Comparison of ENCODE assay signal across 22 mouse cellular contexts in the genomic region with DNA sequence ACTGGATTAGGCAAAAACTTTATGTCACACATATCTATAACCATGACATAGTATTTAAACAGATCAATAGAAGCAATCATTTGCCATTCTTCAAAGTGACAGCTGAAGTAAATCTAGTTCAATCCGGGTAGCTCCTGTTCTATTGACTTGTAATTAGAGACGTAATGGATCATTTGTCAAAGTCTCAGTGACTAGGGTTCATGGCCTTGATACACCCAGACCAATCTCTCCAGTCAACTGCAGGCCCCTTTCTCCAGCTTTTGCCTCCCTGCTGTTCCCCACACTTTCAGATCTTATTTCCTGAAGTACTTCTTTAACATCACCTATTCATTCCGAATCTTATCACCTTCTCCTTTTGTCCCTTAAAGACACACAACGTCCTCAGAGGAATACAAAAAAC. TPM values are rescaled to one million over a fixed set of nuclear protein-coding genes. Genes with fewer than 3 reads are reported as not detected.
DNase-seq lines count a peak whose midpoint lies in the region; ATAC-seq lines count a peak whose summit lies in the region.
"Had no signal": no experiment of that assay in that cellular context is flagged by ENCODE, and none has a peak within 500 bp of the region (broad histone marks: within the 10 kb centered on the region; RNA-seq: fewer than 3 reads in every experiment).

No protein-coding gene starts in this region.

- H3K4me1 ChIP-seq in neural tube, embryonic 11.5 days (ENCODE audit: control insufficient read depth, insufficient read depth, low read length) = no peaks in the 10 kb centered on the region; the same call in 1 of the 2 replicates
- H3K4me1 ChIP-seq in neural tube, embryonic 15.5 days = peaks cover 2% of the 10 kb centered on the region; the same call in 1 of the 2 replicates

- no peak overlapping the region for H3K4me3 ChIP-seq in neural tube, embryonic 11.5 days (ENCODE audit: low read depth, low read length)
- H3K4me3 ChIP-seq in neural tube, embryonic 15.5 days (replicated peaks) = no peak overlapping the region
- H3K4me3 ChIP-seq: embryonic facial prominence, embryonic 10.5 days; forebrain, embryonic 13.5 days; gastrocnemius, adult 2 months; heart, embryonic 15.5 days; hindbrain, embryonic 15.5 days had no signal

- ATAC-seq in neural tube, embryonic 11.5 days (ENCODE audit: insufficient read depth, low FRiP score, low TSS enrichment) = peak; percentile 63
- no peak for ATAC-seq in neural tube, embryonic 15.5 days (ENCODE audit: low FRiP score)
- ATAC-seq: forebrain, embryonic 13.5 days; intestine, embryonic 16.5 days had no signal

- no peaks in the 10 kb centered on the region for H3K27me3 ChIP-seq in neural tube, embryonic 11.5 days (ENCODE audit: control insufficient read depth, insufficient read depth, low read length)
- no peaks in the 10 kb centered on the region for H3K27me3 ChIP-seq in neural tube, embryonic 15.5 days (replicated peaks)
- H3K27me3 ChIP-seq: forebrain, embryonic 13.5 days; heart, embryonic 15.5 days; hindbrain, embryonic 15.5 days had no signal

- no peak overlapping the region for H3K4me2 ChIP-seq in neural tube, embryonic 11.5 days (ENCODE audit: low read depth)
- no peak overlapping the region for H3K4me2 ChIP-seq in neural tube, embryonic 15.5 days
- H3K4me2 ChIP-seq: forebrain, embryonic 13.5 days; heart, embryonic 11.5 days; heart, embryonic 15.5 days; hindbrain, embryonic 15.5 days had no signal

- no peak overlapping the region for H3K27ac ChIP-seq in neural tube, embryonic 11.5 days (ENCODE audit: low read depth, low read length)
- H3K27ac ChIP-seq in neural tube, embryonic 15.5 days (replicated peaks) = no peak overlapping the region
- H3K27ac ChIP-seq: embryonic facial prominence, embryonic 10.5 days; forebrain, embryonic 13.5 days; gastrocnemius, adult 2 months; heart, embryonic 15.5 days; hindbrain, embryonic 15.5 days had no signal

- no peak overlapping the region for H3K9ac ChIP-seq in neural tube, embryonic 11.5 days (ENCODE audit: low read length)
- H3K9ac ChIP-seq in neural tube, embryonic 15.5 days (replicated peaks) = no peak overlapping the region
- H3K9ac ChIP-seq: forebrain, embryonic 13.5 days; heart, embryonic 15.5 days; hindbrain, embryonic 15.5 days had no signal

- no peaks in the 10 kb centered on the region for H3K9me3 ChIP-seq in neural tube, embryonic 11.5 days (ENCODE audit: control insufficient read depth, low read length)
- no peaks in the 10 kb centered on the region for H3K9me3 ChIP-seq in neural tube, embryonic 15.5 days (replicated peaks)
- H3K9me3 ChIP-seq: embryonic facial prominence, embryonic 10.5 days; forebrain, embryonic 13.5 days; heart, embryonic 15.5 days; hindbrain, embryonic 15.5 days had no signal

- peak; percentile 17 for DNase-seq in neural tube, embryonic 11.5 days (ENCODE audit: low spot score)
- DNase-seq in WW6 (ENCODE audit: low read depth, low spot score) = peak; percentile 38
- DNase-seq in embryo, embryonic 11 days = peak; percentile 22
- no peak for DNase-seq in Muller cell, postnatal 12 days (ENCODE audit: inconsistent ontology term)
- DNase-seq in gastrocnemius, postnatal 10 days = no peak
- DNase-seq in left cerebral cortex, adult 9 months (ENCODE audit: low spot score in 2 of 2) = no peak
- DNase-seq: adrenal gland, adult 2 months; adrenal gland, postnatal 25 days; cerebellum, adult 18-20 months; cerebellum, adult 9-11 months; gastrocnemius, adult 2 months; gastrocnemius, postnatal 36 days; heart, adult 11 months; heart, postnatal 14 days had no signal

- no peaks in the 10 kb centered on the region for H3K36me3 ChIP-seq in neural tube, embryonic 11.5 days (ENCODE audit: control insufficient read depth, insufficient read depth, low read length)
- H3K36me3 ChIP-seq in neural tube, embryonic 15.5 days = no peaks in the 10 kb centered on the region
- H3K36me3 ChIP-seq: embryonic facial prominence, embryonic 10.5 days; heart, embryonic 15.5 days; hindbrain, embryonic 15.5 days had no signal

- WGBS in neural tube, embryonic 11.5 days = 21% methylated on average over 4 of the region's 4 CpGs
- 24% methylated on average over 4 of the region's 4 CpGs for WGBS in neural tube, embryonic 15.5 days

RNA-seq across cellular contexts. Expression of a gene that starts 56.8 kb away (rescaled TPM):
- 34.4 TPM in 2 replicates for polyA plus RNA-seq in neural tube, embryonic 11.5 days (2014; fragmentation: Nextera tagmentation; extraction: Ambion mirVana)
- 5.8 and 6.8 TPM in 2 replicates for polyA plus RNA-seq in neural tube, embryonic 15.5 days (2015; fragmentation: Nextera tagmentation; extraction: Ambion mirVana)
- under 1 TPM; 0.20 to 0.31 TPM for total RNA-seq in gastrocnemius, postnatal 10 days (2021)
- total RNA-seq: adrenal gland, adult 2 months; adrenal gland, postnatal 25 days; gastrocnemius, adult 2 months; gastrocnemius, postnatal 36 days had no signal
- polyA plus RNA-seq: adrenal gland, adult 2 months; C2C12 had no signal

Comparison
In these comparisons a context has a peak if more than half of its experiments do, and no peak if none do; other contexts are left out.
1. DNase-seq: peak in neural tube, embryonic 11.5 days (single experiment), WW6 (single experiment) and embryo, embryonic 11 days (single experiment); none in Muller cell, postnatal 12 days (single experiment), gastrocnemius, postnatal 10 days (single experiment) and left cerebral cortex, adult 9 months (0 of 2).